Mouse (Mus musculus) spleen, postnatal 10 days (tissue): ENCODE data around the gene Fam193a.

Source experiments
- DNase-seq, 2 experiments: peaks; one replicate each; pipeline ENCODE4 v3.0.0; 2021 to 2022; ENCODE audit warnings: low spot score in 2 of 2

Gene Fam193a

DNA sequence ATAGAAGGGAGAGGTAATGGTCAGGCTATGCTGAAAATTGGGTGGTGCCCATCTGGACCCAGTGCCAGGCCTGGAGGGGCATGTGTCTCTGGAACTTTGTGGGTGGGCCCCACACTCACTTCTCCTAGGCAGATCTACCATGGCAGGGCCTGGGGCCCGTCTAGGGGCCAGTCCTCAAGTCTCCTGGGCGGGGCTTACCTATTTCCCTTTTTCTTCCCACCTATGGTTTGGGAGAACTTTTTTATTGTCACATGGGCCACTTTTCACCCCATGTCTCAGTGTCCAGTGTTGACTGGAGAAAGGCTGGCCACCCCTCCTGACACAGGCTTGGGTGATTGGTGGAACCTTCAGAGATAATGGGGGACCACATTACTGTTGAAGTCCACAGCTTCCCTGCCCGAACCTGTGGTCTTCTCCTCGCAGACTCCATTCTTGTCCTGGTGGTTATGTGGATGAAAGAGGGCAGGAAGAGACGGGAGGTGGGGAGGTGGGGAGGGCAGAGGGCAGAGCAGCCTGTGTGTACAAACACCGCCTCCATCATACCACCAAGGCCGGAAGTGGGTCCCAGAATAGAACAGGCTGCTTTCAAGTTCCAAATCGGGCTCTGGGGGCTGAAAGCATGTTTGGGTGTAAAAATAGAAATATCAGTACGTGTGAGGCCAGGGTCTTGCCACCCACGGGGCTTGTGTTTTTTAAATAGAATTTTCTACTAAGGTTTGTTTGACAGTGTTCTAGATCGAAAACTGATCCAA is 150.9 kb downstream of the Fam193a start:
- peak in 1 of 2 experiments; percentile 48 for DNase-seq

DNA sequence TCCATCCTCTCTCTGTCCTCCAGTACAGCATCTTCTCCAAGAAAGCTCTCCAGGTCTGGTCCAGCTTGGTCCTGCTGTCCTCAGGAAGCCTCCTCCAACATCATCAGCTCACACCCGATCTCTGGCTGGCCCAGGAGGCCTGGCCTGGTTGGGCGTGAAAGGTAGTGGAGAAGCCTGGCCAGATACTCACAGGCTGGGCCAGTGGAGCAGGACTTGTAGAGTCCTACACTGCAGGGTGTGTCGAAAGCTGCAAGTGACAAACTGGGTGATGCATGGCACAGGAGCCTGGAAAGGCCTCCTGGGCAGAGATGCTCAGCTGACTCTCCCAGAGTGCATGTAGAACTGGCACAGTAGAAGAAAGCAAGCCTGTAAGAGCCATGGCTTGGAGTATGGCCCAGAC is 151.6 kb downstream of the Fam193a start:
- DNase-seq: no peak

- DNase-seq: no peak
Measured at GRCm38 (mm10) chr5:34523958-34524485, 154.3 kb downstream of the Fam193a start.

DNA sequence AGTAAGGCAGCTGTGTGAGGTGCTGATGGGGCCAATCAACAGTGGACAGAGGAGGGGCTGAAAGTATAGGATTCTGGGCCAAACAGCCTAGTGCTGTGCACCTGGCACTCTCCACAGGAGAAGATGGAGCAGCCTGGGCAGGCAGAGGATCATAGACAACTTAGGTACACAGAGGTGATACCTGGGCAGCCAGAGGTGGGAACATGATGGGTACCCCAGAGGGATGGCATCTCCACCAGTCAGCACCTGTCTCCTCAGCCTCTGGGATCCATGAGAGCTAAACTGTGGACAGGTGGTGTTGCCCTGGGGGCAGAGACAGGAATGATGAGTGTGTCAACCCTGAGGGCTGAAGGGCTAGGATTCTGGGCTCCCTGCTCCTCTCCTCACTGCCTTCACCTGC is 154.8 kb downstream of the Fam193a start:
- no peak for DNase-seq

DNA sequence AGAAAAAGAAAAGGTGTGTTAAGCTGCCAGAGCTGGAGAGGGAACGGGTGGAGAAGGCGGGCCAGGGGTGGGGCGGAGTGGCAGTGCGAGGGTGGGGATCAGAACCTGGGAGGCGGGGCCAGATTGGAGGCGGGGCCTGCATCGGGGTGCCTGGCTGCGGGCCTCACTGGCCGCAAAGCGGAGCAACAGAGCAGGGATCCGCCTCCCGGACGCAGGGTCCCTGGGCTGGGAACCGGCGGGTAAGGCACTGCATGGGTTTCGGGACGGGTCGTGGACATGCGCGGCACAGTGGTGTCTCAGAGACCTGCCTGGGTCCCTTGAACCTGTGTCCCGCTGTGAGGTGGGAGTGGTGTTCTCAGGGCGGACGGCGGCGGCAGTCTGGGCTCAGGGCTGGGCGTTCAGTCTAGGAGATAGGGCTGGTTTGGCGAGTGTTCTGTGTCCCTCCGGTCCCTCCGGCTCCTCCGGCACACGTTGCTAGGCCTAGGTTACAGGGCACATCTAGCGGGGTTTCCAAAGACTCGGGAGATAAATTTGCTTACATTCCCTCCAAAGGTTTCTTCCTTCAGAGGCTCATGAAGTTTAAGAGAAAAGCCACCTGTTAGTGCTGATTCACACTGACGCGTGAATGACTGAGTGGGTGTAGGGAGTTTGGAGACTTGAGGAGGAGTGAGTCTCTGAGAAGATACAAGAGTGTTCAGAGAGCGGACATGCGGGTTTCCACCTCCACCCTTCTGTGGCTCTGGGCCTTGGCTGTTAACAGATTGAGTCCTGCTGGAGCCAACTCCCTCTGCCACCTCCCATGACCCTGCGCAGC is 156.1 kb downstream of the Fam193a start, which contains the start of gene Sh3bp2:
Sh3bp2 (plus strand) TSS at position 176 of the 814 bp plus-strand sequence.
- peak; percentile 99 to 100 for DNase-seq

DNA sequence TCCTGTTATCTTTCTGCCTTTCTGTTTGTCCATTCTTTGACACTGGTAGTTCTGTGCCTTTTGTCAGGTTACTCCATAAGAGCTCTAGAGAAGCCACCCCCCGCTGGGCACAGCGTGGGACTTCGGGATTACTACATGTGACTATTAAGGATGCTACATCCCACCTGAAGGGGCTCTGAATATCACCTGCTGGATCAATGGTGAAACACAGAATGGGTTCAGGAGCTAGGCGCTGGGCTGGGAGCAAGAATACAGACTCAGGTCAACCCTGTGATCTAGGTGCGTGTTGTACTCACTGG is 156.7 kb downstream of the Fam193a start:
- DNase-seq: no peak

- no peak for DNase-seq
Measured at GRCm38 (mm10) chr5:34527352-34527751, 157.6 kb downstream of the Fam193a start.

DNA sequence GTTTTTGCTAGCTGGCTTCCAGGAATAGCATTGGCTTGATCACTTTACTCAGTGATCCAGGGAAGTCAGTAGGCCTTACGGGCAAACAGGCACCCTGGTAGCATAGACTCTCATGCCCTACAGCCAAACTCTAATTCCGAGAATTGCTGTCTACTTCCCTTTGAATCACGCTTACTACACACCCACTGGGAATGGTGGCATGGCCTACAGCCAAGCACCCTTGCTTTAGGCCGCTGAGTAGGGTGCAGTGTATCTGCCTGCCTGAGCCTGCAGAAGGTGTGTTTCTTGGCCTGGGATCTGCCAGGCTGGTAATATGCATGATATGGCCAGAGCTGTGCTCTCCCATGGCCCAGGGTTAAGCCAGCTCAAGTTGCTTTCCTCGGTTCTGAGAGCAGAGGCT is 159.0 kb downstream of the Fam193a start:
- no peak for DNase-seq

GRCm38 (mm10) chr5:34530116-34530515 is 160.4 kb downstream of the Fam193a start:
- DNase-seq: no peak

DNA sequence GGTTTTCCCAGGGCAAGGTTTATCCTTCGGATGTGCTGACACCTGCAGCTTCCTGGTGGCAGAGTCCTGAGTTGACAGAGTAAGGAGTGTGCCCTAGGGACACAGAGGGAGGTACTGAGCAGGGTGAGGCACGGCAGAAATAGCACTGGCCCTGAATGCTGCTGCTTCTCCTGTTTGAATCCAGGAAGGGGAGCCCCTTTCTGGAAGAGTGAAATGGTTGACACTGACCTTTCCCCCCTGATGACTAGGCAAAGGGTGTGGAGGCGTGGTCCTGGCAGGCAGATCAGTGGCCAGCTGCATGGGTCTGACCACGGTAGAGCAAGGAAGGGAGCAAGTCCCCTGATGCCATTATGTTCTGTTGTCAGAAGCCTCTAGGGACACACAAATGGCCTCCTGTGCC is 161.0 kb downstream of the Fam193a start:
- DNase-seq: no peak

DNA sequence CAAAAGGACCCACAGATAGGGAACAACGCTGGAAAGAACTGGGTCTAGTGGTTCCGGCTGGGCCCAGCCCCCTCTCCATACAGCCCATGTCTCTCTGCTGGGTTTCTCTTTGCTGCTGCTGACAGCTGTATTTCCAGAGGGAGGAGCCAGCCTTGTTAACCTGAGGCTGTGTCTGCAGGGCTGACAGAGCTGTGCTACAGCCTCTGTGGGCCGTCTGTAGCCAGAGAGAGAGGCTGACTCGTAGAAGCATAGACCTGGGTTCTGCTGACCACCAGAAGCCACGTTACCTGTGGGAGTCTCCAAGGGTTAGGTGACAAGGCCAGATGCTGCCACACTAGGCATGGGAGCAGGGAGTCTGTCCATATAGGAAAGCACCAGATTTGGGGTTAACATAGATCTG is 163.3 kb downstream of the Fam193a start:
- no peak for DNase-seq

- DNase-seq: no peak
Measured at GRCm38 (mm10) chr5:34533820-34534219, 164.1 kb downstream of the Fam193a start.

GRCm38 (mm10) chr5:34534776-34535581 is 165.2 kb downstream of the Fam193a start:
- DNase-seq: no peak

- no peak for DNase-seq
Measured at GRCm38 (mm10) chr5:34535831-34536230, 166.1 kb downstream of the Fam193a start.
